ENCODE assay signal across 8 mouse cellular contexts in the genomic region with DNA sequence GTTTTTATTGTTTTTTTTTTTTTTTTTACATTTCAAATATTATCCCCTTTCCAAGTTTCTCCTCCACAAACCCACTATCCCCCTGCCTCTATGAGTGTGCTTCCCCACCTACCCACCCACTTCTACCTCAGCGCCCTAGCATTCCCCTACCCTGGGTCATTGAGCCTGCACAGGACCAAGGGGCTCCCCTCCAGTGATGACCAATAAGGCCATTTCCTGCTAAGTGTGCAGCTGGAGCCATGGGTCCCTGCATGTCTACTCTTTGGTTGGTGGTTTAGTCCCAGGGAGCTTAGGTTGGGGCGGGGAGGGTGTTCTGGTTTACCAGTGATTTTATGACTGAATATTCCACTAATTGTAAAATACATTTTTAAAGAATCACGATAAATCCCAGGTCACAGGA. TPM values are rescaled to one million over a fixed set of nuclear protein-coding genes. Genes with fewer than 3 reads are reported as not detected.
DNase-seq lines count a peak whose midpoint lies in the region; ATAC-seq and TF ChIP-seq lines count a peak whose summit lies in the region.
"Not testable (repeated sequence)": the region's sequence is repeated elsewhere in the genome, so short reads cannot be mapped to it uniquely, and the experiment has no call there.

No protein-coding gene starts in this region.

- TF ChIP-seq POLR2A in testis, adult 2 months (IDR thresholded peaks at IDR 0.05; ENCODE audit: control insufficient read depth, low read depth, low read length): not testable (repeated sequence)

- DNase-seq in adrenal gland, postnatal 14 days: peak; percentile 12
- peak; percentile 3 for DNase-seq in gastrocnemius, postnatal 10 days
- peak; percentile 4 to 7 for DNase-seq in left cerebral cortex, adult 8-10 months (ENCODE audit: low spot score in 2 of 2)
- DNase-seq in neural tube, embryonic 10.5 days (ENCODE audit: extremely low spot score, low spot score): peak; percentile 14

- H3K4me2 ChIP-seq in embryonic facial prominence, embryonic 12.5 days (replicated peaks): peak overlapping the region; percentile 52
- H3K4me2 ChIP-seq in hindbrain, embryonic 15.5 days: peak overlapping the region; percentile 64
- H3K4me2 ChIP-seq in lung, embryonic 15.5 days: peak overlapping the region; percentile 56

- H3K27me3 ChIP-seq in embryonic facial prominence, embryonic 12.5 days; hindbrain, embryonic 15.5 days; lung, embryonic 15.5 days; testis, adult 2 months (ENCODE audit: control insufficient read depth, insufficient read depth, low read length): not testable (repeated sequence)

- peak overlapping the region; percentile 61 for H3K4me3 ChIP-seq in embryonic facial prominence, embryonic 12.5 days
- peak overlapping the region; percentile 73 for H3K4me3 ChIP-seq in hindbrain, embryonic 15.5 days
- peak overlapping the region; percentile 64 for H3K4me3 ChIP-seq in lung, embryonic 15.5 days
- H3K4me3 ChIP-seq in testis, adult 2 months (ENCODE audit: control insufficient read depth, low read depth, low read length): peak overlapping the region; percentile 85

- TF ChIP-seq CTCF in testis, adult 2 months (IDR thresholded peaks at IDR 0.05; ENCODE audit: control insufficient read depth, insufficient read depth, insufficient replicate concordance, low read depth, low read length): not testable (repeated sequence)

- 0 out of 2 replicates have a peak overlapping the region, but pooled peaks have one; percentile 65 for H3K27ac ChIP-seq in embryonic facial prominence, embryonic 12.5 days
- peak overlapping the region; percentile 83 for H3K27ac ChIP-seq in hindbrain, embryonic 15.5 days (replicated peaks)
- peak overlapping the region; percentile 79; the same call in 1 of the 2 replicates for H3K27ac ChIP-seq in lung, embryonic 15.5 days
- H3K27ac ChIP-seq in testis, adult 2 months (ENCODE audit: control insufficient read depth, insufficient read depth, low read depth, low read length): not testable (repeated sequence)

- not testable (repeated sequence) for H3K9me3 ChIP-seq in embryonic facial prominence, embryonic 12.5 days; hindbrain, embryonic 15.5 days; lung, embryonic 15.5 days

- not testable (repeated sequence) for H3K4me1 ChIP-seq in embryonic facial prominence, embryonic 12.5 days; hindbrain, embryonic 15.5 days (replicated peaks); lung, embryonic 15.5 days; testis, adult 2 months (ENCODE audit: control insufficient read depth, insufficient read depth, low read length)

- WGBS in embryonic facial prominence, embryonic 12.5 days: 0% methylated on average over 3 of the region's 3 CpGs
- WGBS in hindbrain, embryonic 15.5 days: 0% methylated on average over 3 of the region's 3 CpGs
- 0% methylated on average over 3 of the region's 3 CpGs for WGBS in lung, embryonic 15.5 days

- not testable (repeated sequence) for H3K36me3 ChIP-seq in embryonic facial prominence, embryonic 12.5 days; hindbrain, embryonic 15.5 days; lung, embryonic 15.5 days; testis, adult 2 months (ENCODE audit: control insufficient read depth, insufficient read depth, low read length)

- ATAC-seq in embryonic facial prominence, embryonic 12.5 days (ENCODE audit: insufficient number of reproducible peaks, insufficient read depth, low FRiP score, low TSS enrichment): peak; percentile 59; the same call in 1 of the 2 replicates
- ATAC-seq in hindbrain, embryonic 15.5 days (ENCODE audit: low FRiP score, low read depth): peak; percentile 55; the same call in 1 of the 2 replicates
- peak; percentile 70 for ATAC-seq in lung, embryonic 15.5 days (ENCODE audit: borderline replicate concordance, extremely low read depth, low FRiP score, low TSS enrichment)

- H3K9ac ChIP-seq in embryonic facial prominence, embryonic 12.5 days: peak overlapping the region; percentile 52; the same call in 1 of the 2 replicates
- H3K9ac ChIP-seq in hindbrain, embryonic 15.5 days: peak overlapping the region; percentile 72
- peak overlapping the region; percentile 66 for H3K9ac ChIP-seq in lung, embryonic 15.5 days

RNA-seq across cellular contexts. Expression of gene CT030661.1, which starts 0.4 kb away (rescaled TPM):
- total RNA-seq in adrenal gland, postnatal 14 days (2021): 9.4 and 11.2 TPM in 2 replicates
- polyA plus RNA-seq in embryonic facial prominence, embryonic 12.5 days (2016; fragmentation: Nextera tagmentation; extraction: Ambion mirVana): 11.4 and 12.2 TPM in 2 replicates
- 1 to 10 TPM; 7.0 to 7.4 TPM for total RNA-seq in gastrocnemius, postnatal 10 days (2021)
- polyA plus RNA-seq in hindbrain, embryonic 15.5 days (2015; fragmentation: Nextera tagmentation; extraction: Ambion mirVana): 10.8 and 11.0 TPM in 2 replicates
- total RNA-seq in left cerebral cortex, adult 8-10 months (2022): 10 to 100 TPM; 10.1 to 13.4 (median 12.3) TPM
- polyA plus RNA-seq in lung, embryonic 15.5 days (2015; fragmentation: Nextera tagmentation; extraction: Ambion mirVana): 12.1 and 12.3 TPM in 2 replicates
- 1.4 and 2.0 TPM in 2 replicates for polyA plus RNA-seq in testis, adult 2 months (2012; rRNA removed)

RNA-seq across cellular contexts. Expression of gene Zfp944, which starts 47.0 kb away (rescaled TPM):
- 6.5 and 7.8 TPM in 2 replicates for total RNA-seq in adrenal gland, postnatal 14 days (2021)
- 16.3 and 17.1 TPM in 2 replicates for polyA plus RNA-seq in embryonic facial prominence, embryonic 12.5 days (2016; fragmentation: Nextera tagmentation; extraction: Ambion mirVana)
- total RNA-seq in gastrocnemius, postnatal 10 days (2021): 1 to 10 TPM; 4.1 to 5.0 TPM
- polyA plus RNA-seq in hindbrain, embryonic 15.5 days (2015; fragmentation: Nextera tagmentation; extraction: Ambion mirVana): 13.1 and 13.8 TPM in 2 replicates
- total RNA-seq in left cerebral cortex, adult 8-10 months (2022): 10 to 100 TPM in 1 of 4 experiments, 1 to 10 TPM in 3; 8.2 to 10.4 (median 8.9) TPM
- polyA plus RNA-seq in lung, embryonic 15.5 days (2015; fragmentation: Nextera tagmentation; extraction: Ambion mirVana): 11.4 and 11.5 TPM in 2 replicates
- polyA plus RNA-seq in testis, adult 2 months (2012; rRNA removed): 2.8 and 3.0 TPM in 2 replicates

RNA-seq across cellular contexts. Expression of gene Zfp758, which starts 47.0 kb away (rescaled TPM):
- total RNA-seq in adrenal gland, postnatal 14 days (2021): 9.2 and 9.7 TPM in 2 replicates
- 9.7 and 10.5 TPM in 2 replicates for polyA plus RNA-seq in embryonic facial prominence, embryonic 12.5 days (2016; fragmentation: Nextera tagmentation; extraction: Ambion mirVana)
- 1 to 10 TPM; 6.8 TPM for total RNA-seq in gastrocnemius, postnatal 10 days (2021)
- 7.6 and 9.9 TPM in 2 replicates for polyA plus RNA-seq in hindbrain, embryonic 15.5 days (2015; fragmentation: Nextera tagmentation; extraction: Ambion mirVana)
- total RNA-seq in left cerebral cortex, adult 8-10 months (2022): 10 to 100 TPM in 2 of 4 experiments, 1 to 10 TPM in 2; 9.0 to 10.8 (median 10.0) TPM
- 9.0 and 10.2 TPM in 2 replicates for polyA plus RNA-seq in lung, embryonic 15.5 days (2015; fragmentation: Nextera tagmentation; extraction: Ambion mirVana)
- 0.71 and 0.84 TPM in 2 replicates for polyA plus RNA-seq in testis, adult 2 months (2012; rRNA removed)
